Mouse (Mus musculus): ENCODE measurements around the gene Krtap5-1.

DNA sequence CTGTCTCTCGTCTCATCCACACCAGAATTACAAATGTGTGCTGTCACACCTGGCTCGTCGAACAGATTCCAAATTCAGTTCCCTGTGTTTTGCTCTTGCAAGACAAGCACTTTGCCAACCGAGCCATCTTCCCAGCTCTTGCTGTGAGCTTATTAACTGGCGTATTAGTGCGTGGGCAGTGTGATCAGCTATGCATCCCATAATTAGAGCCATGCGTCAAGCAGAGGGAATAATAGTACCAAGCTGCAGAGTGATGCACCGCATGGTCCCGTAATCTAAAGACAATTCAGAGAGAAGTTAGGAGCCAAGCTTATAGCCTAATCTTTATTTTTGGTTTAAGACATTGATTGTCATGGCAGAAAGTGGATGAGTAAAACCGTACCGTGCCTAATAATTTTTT is 22.2 kb upstream of the Krtap5-1 start:
- TF ChIP-seq GATA1 (IDR thresholded peaks at IDR 0.05; ENCODE audit: borderline replicate concordance, low read length), result no peak
- TF ChIP-seq FLI1 (IDR thresholded peaks at IDR 0.05; ENCODE audit: low read length), result no peak
